23 mouse cellular contexts compared by ENCODE assay signal in the genomic region with DNA sequence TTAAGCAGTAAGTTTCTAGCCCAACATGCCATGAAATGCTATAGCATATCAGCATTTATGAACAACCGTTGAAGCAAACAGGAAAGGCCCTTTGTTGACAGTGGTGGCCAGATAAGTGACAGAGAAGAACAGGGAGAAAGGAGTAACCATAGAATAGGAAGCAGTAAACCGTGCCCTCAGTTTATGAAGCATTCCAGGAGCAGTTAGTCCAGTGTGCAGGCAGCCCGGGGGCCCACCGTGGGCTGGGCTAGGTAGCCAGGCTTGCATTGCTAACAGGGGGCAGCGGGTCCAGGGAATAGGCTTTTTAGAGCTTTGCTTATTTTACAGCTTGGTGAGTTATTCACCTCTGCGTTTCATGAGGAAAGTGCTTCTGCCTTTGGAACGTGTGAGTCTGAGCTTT. TPM values are rescaled to one million over a fixed set of nuclear protein-coding genes. Genes with fewer than 3 reads are reported as not detected.
DNase-seq lines count a peak whose midpoint lies in the region; ATAC-seq and TF ChIP-seq lines count a peak whose summit lies in the region.
"Had no signal": no experiment of that assay in that cellular context is flagged by ENCODE, and none has a peak within 500 bp of the region (broad histone marks: within the 10 kb centered on the region; RNA-seq: fewer than 3 reads in every experiment).

No protein-coding gene starts in this region.

- no peaks in the 10 kb centered on the region for H3K27me3 ChIP-seq in kidney, embryonic 14.5 days (ENCODE audit: control insufficient read depth, insufficient read depth, low read length)
- H3K27me3 ChIP-seq in liver, embryonic 12.5 days (replicated peaks), result no peaks in the 10 kb centered on the region
- H3K27me3 ChIP-seq in limb, embryonic 10.5 days (ENCODE audit: low read depth, poor library complexity, severe bottlenecking), result no peaks in the 10 kb centered on the region
- H3K27me3 ChIP-seq in cerebellum, adult 2 months (ENCODE audit: control insufficient read depth, insufficient read depth, low read length), result no peaks in the 10 kb centered on the region
- H3K27me3 ChIP-seq: forebrain, embryonic 15.5 days; neural tube, embryonic 13.5 days had no signal

- no peak overlapping the region for H3K4me3 ChIP-seq in kidney, embryonic 14.5 days (ENCODE audit: low read length)
- no peak overlapping the region for H3K4me3 ChIP-seq in liver, embryonic 12.5 days
- no peak overlapping the region for H3K4me3 ChIP-seq in limb, embryonic 10.5 days
- no peak overlapping the region for H3K4me3 ChIP-seq in cerebellum, adult 2 months (replicated peaks; ENCODE audit: insufficient read depth, low read depth, low read length)
- H3K4me3 ChIP-seq: forebrain, embryonic 15.5 days; heart, embryonic 10.5 days; myocyte; neural tube, embryonic 13.5 days had no signal

- H3K9ac ChIP-seq in kidney, embryonic 14.5 days (ENCODE audit: low read depth, low read length), result no peak overlapping the region
- H3K9ac ChIP-seq in liver, embryonic 12.5 days, result no peak overlapping the region
- H3K9ac ChIP-seq: forebrain, embryonic 15.5 days; neural tube, embryonic 13.5 days had no signal

- H3K4me1 ChIP-seq in kidney, embryonic 14.5 days (ENCODE audit: control insufficient read depth, insufficient read depth, low read length), result peaks cover 10% of the 10 kb centered on the region
- peaks cover 11% of the 10 kb centered on the region; the same call in 1 of the 2 replicates for H3K4me1 ChIP-seq in liver, embryonic 12.5 days
- peaks cover 45% of the 10 kb centered on the region for H3K4me1 ChIP-seq in limb, embryonic 10.5 days
- H3K4me1 ChIP-seq in cerebellum, adult 2 months (ENCODE audit: control insufficient read depth, insufficient read depth, low read length), result no peaks in the 10 kb centered on the region
- H3K4me1 ChIP-seq: forebrain, embryonic 15.5 days had no signal

- ATAC-seq in kidney, embryonic 14.5 days (ENCODE audit: low FRiP score, low TSS enrichment), result no peak; the same call in 1 of the 2 replicates
- no peak for ATAC-seq in liver, embryonic 12.5 days
- ATAC-seq: CD4-positive, CD25-positive, alpha-beta regulatory T cell, adult 4 months; forebrain, embryonic 15.5 days; hindbrain, postnatal 0 days; intestine, embryonic 16.5 days; midbrain, embryonic 16.5 days had no signal

- 15% methylated on average over 7 of the region's 7 CpGs for WGBS in kidney, embryonic 14.5 days
- WGBS in liver, embryonic 12.5 days (ENCODE audit: insufficient replicate concordance), result 27% methylated on average over 7 of the region's 7 CpGs
- 32% methylated on average over 7 of the region's 7 CpGs for WGBS in limb, embryonic 10.5 days
- 82% methylated on average over 7 of the region's 7 CpGs for WGBS in cerebellum, adult 2 months

- no peak for TF ChIP-seq CTCF in cerebellum, adult 2 months (IDR thresholded peaks at IDR 0.05; ENCODE audit: borderline replicate concordance, insufficient read depth, low read depth, low read length)

- DNase-seq in kidney, adult 11 months, result no peak
- no peak for DNase-seq in liver
- DNase-seq in limb, embryonic 10.5 days (ENCODE audit: low spot score), result peak; percentile 43
- no peak for DNase-seq in cerebellum, adult 2 months
- no peak for DNase-seq in spleen, adult 18-20 months
- DNase-seq: adrenal gland, postnatal 25 days; cerebellum, adult 9-11 months; gastrocnemius, postnatal 10 days; left cerebral cortex, postnatal 4 days; lung, postnatal 10 days; retina, postnatal 1 day; right cerebral cortex, postnatal 25 days; thymus, postnatal 14 days had no signal

- H3K36me3 ChIP-seq in kidney, embryonic 14.5 days (ENCODE audit: control insufficient read depth, insufficient read depth, low read length), result no peaks in the 10 kb centered on the region
- H3K36me3 ChIP-seq in liver, embryonic 12.5 days, result no peaks in the 10 kb centered on the region
- peaks cover 10% of the 10 kb centered on the region; the same call in 1 of the 2 replicates for H3K36me3 ChIP-seq in limb, embryonic 10.5 days
- H3K36me3 ChIP-seq: forebrain, embryonic 15.5 days; neural tube, embryonic 13.5 days had no signal

- H3K9me3 ChIP-seq in kidney, embryonic 14.5 days (ENCODE audit: control insufficient read depth, low read length), result peaks cover 9% of the 10 kb centered on the region; the same call in 1 of the 2 replicates
- no peaks in the 10 kb centered on the region for H3K9me3 ChIP-seq in liver, embryonic 12.5 days (replicated peaks)
- no peaks in the 10 kb centered on the region for H3K9me3 ChIP-seq in limb, embryonic 10.5 days (replicated peaks)
- H3K9me3 ChIP-seq: heart, embryonic 10.5 days had no signal

- peak overlapping the region; percentile 24; the same call in 1 of the 2 replicates for H3K27ac ChIP-seq in kidney, embryonic 14.5 days (ENCODE audit: low read depth, low read length)
- peak overlapping the region; percentile 58; the same call in 1 of the 2 replicates for H3K27ac ChIP-seq in liver, embryonic 12.5 days
- peak overlapping the region; percentile 70 for H3K27ac ChIP-seq in limb, embryonic 10.5 days
- no peak overlapping the region for H3K27ac ChIP-seq in cerebellum, adult 2 months (ENCODE audit: insufficient read depth, low read length)
- H3K27ac ChIP-seq: forebrain, embryonic 15.5 days; heart, embryonic 10.5 days; hindbrain, postnatal 0 days; neural tube, embryonic 13.5 days had no signal

- TF ChIP-seq POLR2A in cerebellum, adult 2 months (IDR thresholded peaks at IDR 0.05; ENCODE audit: borderline replicate concordance, insufficient read depth, low read length), result no peak

- H3K4me2 ChIP-seq in kidney, embryonic 14.5 days (replicated peaks; ENCODE audit: low read depth, low read length), result no peak overlapping the region
- H3K4me2 ChIP-seq in liver, embryonic 12.5 days, result no peak overlapping the region
- H3K4me2 ChIP-seq: forebrain, embryonic 15.5 days; neural tube, embryonic 13.5 days had no signal

RNA-seq across cellular contexts. Expression of a gene that starts 39.3 kb away (rescaled TPM):
- 3.4 and 6.1 TPM in 2 replicates for polyA plus RNA-seq in kidney, embryonic 14.5 days (2014; fragmentation: Nextera tagmentation; extraction: Ambion mirVana)
- 0.49 and 0.75 TPM in 2 replicates for polyA plus RNA-seq in liver, embryonic 12.5 days (2016; fragmentation: Nextera tagmentation; extraction: Ambion mirVana)
- polyA plus RNA-seq in limb, embryonic 10.5 days (2016; fragmentation: Nextera tagmentation; extraction: Ambion mirVana), result 3.6 and 7.5 TPM in 2 replicates
- 0.87 and 1.1 TPM in 2 replicates for polyA plus RNA-seq in cerebellum, adult 2 months (2012; rRNA removed)
- polyA plus RNA-seq: CD4-positive, CD25-positive, alpha-beta regulatory T cell, adult 4 months had no signal
